Mouse (Mus musculus): ENCODE data around the gene Cnn1. TPM values are rescaled to one million over a fixed set of nuclear protein-coding genes. Genes with fewer than 3 reads are reported as not detected.
A peak's percentile ranks its signal among the peaks of the same experiment; 100 is the strongest.
"Not testable (repeated sequence)": the region's sequence is repeated elsewhere in the genome, so short reads cannot be mapped to it uniquely, and the experiment has no call there.

Gene Cnn1
- polyA plus RNA-seq, 1 experiment from 2014 or later, result 1.9 TPM

GRCm38 (mm10) chr9:22058011-22058424 lies 41.0 kb upstream of the Cnn1 start:
- WGBS, result 89% methylated on average over 9 of the region's 9 CpGs
- Histone ChIP-seq H3K27me3 (replicated peaks) (no peaks in the 10 kb centered on the region), H3K36me3 (replicated peaks) (peaks cover 15% of the 10 kb centered on the region; the same call in 1 of the 2 replicates)

GRCm38 (mm10) chr9:22061339-22061738 lies 37.7 kb upstream of the Cnn1 start:
- Histone ChIP-seq H3K9ac (no peak overlapping the region), H3K27me3 (replicated peaks) (no peaks in the 10 kb centered on the region), H3K36me3 (replicated peaks) (peaks cover 39% of the 10 kb centered on the region), H3K4me1 (no peaks in the 10 kb centered on the region), H3K4me2 (no peak overlapping the region), H3K9me3 (no peaks in the 10 kb centered on the region), H3K4me3 (no peak overlapping the region), H3K27ac (no peak overlapping the region)
- ATAC-seq (replicated peaks), result no peak
- WGBS, result 82% methylated on average over 2 of the region's 2 CpGs

More at GRCm38 (mm10) chr9:22058011-22058424, 41.0 kb upstream of the Cnn1 start:
- H3K27ac ChIP-seq, result no peak overlapping the region
- no peak overlapping the region for H3K9ac ChIP-seq
- no peak for ATAC-seq (replicated peaks)
- no peak overlapping the region for H3K4me2 ChIP-seq
- no peak overlapping the region for H3K4me3 ChIP-seq
- no peaks in the 10 kb centered on the region for H3K9me3 ChIP-seq
- peaks cover 12% of the 10 kb centered on the region for H3K4me1 ChIP-seq

GRCm38 (mm10) chr9:22064341-22064740 lies 34.7 kb upstream of the Cnn1 start:
- Histone ChIP-seq H3K36me3 (replicated peaks) (peaks cover 40% of the 10 kb centered on the region), H3K27ac (no peak overlapping the region), H3K9me3 (no peaks in the 10 kb centered on the region), H3K9ac (no peak overlapping the region), H3K4me1 (0 out of 2 replicates have a peak, but pooled peaks cover 4% of the 10 kb centered on the region), H3K4me2 (no peak overlapping the region), H3K27me3 (replicated peaks) (no peaks in the 10 kb centered on the region), H3K4me3 (no peak overlapping the region)
- ATAC-seq (replicated peaks), result no peak
- WGBS, result 94% methylated on average over 3 of the region's 3 CpGs

GRCm38 (mm10) chr9:22065642-22066041 lies 33.4 kb upstream of the Cnn1 start:
- Histone ChIP-seq H3K27me3 (replicated peaks) (no peaks in the 10 kb centered on the region), H3K4me2 (no peak overlapping the region), H3K4me1 (peaks cover 17% of the 10 kb centered on the region), H3K36me3 (replicated peaks) (peaks cover 38% of the 10 kb centered on the region), H3K4me3 (no peak overlapping the region), H3K9me3 (no peaks in the 10 kb centered on the region), H3K27ac (no peak overlapping the region), H3K9ac (no peak overlapping the region)
- ATAC-seq (replicated peaks), result no peak
- 94% methylated on average over 11 of the region's 11 CpGs for WGBS

- H3K27ac ChIP-seq, result no peak overlapping the region
- H3K27me3 ChIP-seq (replicated peaks), result no peaks in the 10 kb centered on the region
- ATAC-seq (replicated peaks), result no peak
- WGBS, result 74% methylated on average over 3 of the region's 3 CpGs
- H3K9me3 ChIP-seq, result no peaks in the 10 kb centered on the region
- H3K4me2 ChIP-seq, result no peak overlapping the region
- no peak overlapping the region for H3K4me3 ChIP-seq
- H3K36me3 ChIP-seq (replicated peaks), result peaks cover 33% of the 10 kb centered on the region
- peaks cover 18% of the 10 kb centered on the region for H3K4me1 ChIP-seq
- no peak overlapping the region for H3K9ac ChIP-seq
Measured at GRCm38 (mm10) chr9:22066433-22066832, 32.6 kb upstream of the Cnn1 start.

GRCm38 (mm10) chr9:22067195-22067594 lies 31.8 kb upstream of the Cnn1 start:
- no peak for ATAC-seq (replicated peaks)
- Histone ChIP-seq H3K27ac (no peak overlapping the region), H3K4me2 (no peak overlapping the region), H3K27me3 (replicated peaks) (no peaks in the 10 kb centered on the region), H3K36me3 (replicated peaks) (peaks cover 33% of the 10 kb centered on the region), H3K9me3 (no peaks in the 10 kb centered on the region), H3K4me3 (no peak overlapping the region), H3K9ac (no peak overlapping the region), H3K4me1 (peaks cover 24% of the 10 kb centered on the region)
- WGBS, result 84% methylated on average over 5 of the region's 5 CpGs

GRCm38 (mm10) chr9:22069881-22070553 lies 29.0 kb upstream of the Cnn1 start:
- peak overlapping the region; percentile 89 for H3K9ac ChIP-seq
- H3K36me3 ChIP-seq (replicated peaks), result peaks cover 15% of the 10 kb centered on the region
- peak overlapping the region; percentile 99 for H3K27ac ChIP-seq
- 69% methylated on average over 4 of the region's 4 CpGs for WGBS
- H3K27me3 ChIP-seq (replicated peaks), result no peaks in the 10 kb centered on the region
- peak overlapping the region; percentile 63 for H3K4me2 ChIP-seq
- peaks cover 25% of the 10 kb centered on the region for H3K4me1 ChIP-seq
- H3K4me3 ChIP-seq, result peak overlapping the region; percentile 92
- no peaks in the 10 kb centered on the region for H3K9me3 ChIP-seq
- ATAC-seq (replicated peaks), result peak; percentile 26; the same call in 1 of the 2 replicates

- Histone ChIP-seq H3K4me2 (peak within 1 kb of the TSS; percentile 63), H3K4me3 (peak within 1 kb of the TSS; percentile 92), H3K27me3 (replicated peaks) (no peaks in the 10 kb centered on the region), H3K9ac (peak within 1 kb of the TSS; percentile 89), H3K4me1 (peaks cover 25% of the 10 kb centered on the region), H3K36me3 (replicated peaks) (peaks cover 7% of the 10 kb centered on the region; the same call in 1 of the 2 replicates), H3K27ac (peak within 1 kb of the TSS; percentile 99), H3K9me3 (no peaks in the 10 kb centered on the region)
- under 1% methylated on average over 84 of the region's 87 CpGs for WGBS
- ATAC-seq (replicated peaks), result peak; percentile 97
Measured at GRCm38 (mm10) chr9:22070791-22071573, 28.0 kb upstream of the Cnn1 start, which contains the start of the genes Gm49318 and Zfp653. Gene Gm49318, minus strand, starts transcription at chr9:22071259. Gene Zfp653, minus strand, starts transcription at chr9:22071376.

- 98% methylated on average over 4 of the region's 4 CpGs for WGBS
Measured at GRCm38 (mm10) chr9:22072276-22072675, 26.7 kb upstream of the Cnn1 start.

GRCm38 (mm10) chr9:22075778-22076177 lies 23.2 kb upstream of the Cnn1 start:
- ATAC-seq (replicated peaks); H3K4me2 ChIP-seq; H3K4me1 ChIP-seq; H3K9me3 ChIP-seq; H3K4me3 ChIP-seq; H3K36me3 ChIP-seq (replicated peaks); H3K27me3 ChIP-seq (replicated peaks); H3K27ac ChIP-seq; H3K9ac ChIP-seq: not testable (repeated sequence)
- 83% methylated on average over 5 of the region's 5 CpGs for WGBS

More at GRCm38 (mm10) chr9:22072276-22072675, 26.7 kb upstream of the Cnn1 start:
- Histone ChIP-seq H3K9me3 (no peaks in the 10 kb centered on the region), H3K36me3 (replicated peaks) (peaks cover 10% of the 10 kb centered on the region; the same call in 1 of the 2 replicates), H3K4me1 (peaks cover 25% of the 10 kb centered on the region), H3K27me3 (replicated peaks) (no peaks in the 10 kb centered on the region), H3K4me3 (no peak overlapping the region), H3K27ac (no peak overlapping the region), H3K4me2 (no peak overlapping the region), H3K9ac (no peak overlapping the region)
- ATAC-seq (replicated peaks), result no peak

GRCm38 (mm10) chr9:22076223-22076622 lies 22.8 kb upstream of the Cnn1 start:
- ATAC-seq (replicated peaks), result no peak
- WGBS, result 93% methylated on average over 23 of the region's 23 CpGs
- Histone ChIP-seq H3K9me3 (no peaks in the 10 kb centered on the region), H3K4me1 (peaks cover 9% of the 10 kb centered on the region), H3K4me3 (no peak overlapping the region), H3K9ac (no peak overlapping the region), H3K27me3 (replicated peaks) (no peaks in the 10 kb centered on the region), H3K36me3 (replicated peaks) (peaks cover 6% of the 10 kb centered on the region; the same call in 1 of the 2 replicates), H3K27ac (no peak overlapping the region), H3K4me2 (no peak overlapping the region)

- Histone ChIP-seq H3K36me3 (replicated peaks) (no peaks in the 10 kb centered on the region), H3K4me3 (peak overlapping the region; percentile 76), H3K4me1 (peaks cover 20% of the 10 kb centered on the region), H3K4me2 (peak overlapping the region; percentile 65), H3K9me3 (no peaks in the 10 kb centered on the region), H3K27me3 (replicated peaks) (no peaks in the 10 kb centered on the region), H3K27ac (peak overlapping the region; percentile 78), H3K9ac (peak overlapping the region; percentile 62)
- 33% methylated on average over 4 of the region's 4 CpGs for WGBS
- ATAC-seq (replicated peaks), result no peak
Measured at GRCm38 (mm10) chr9:22084667-22085021, 14.4 kb upstream of the Cnn1 start.

Measured in midbrain, embryonic 15.5 days (tissue).